Mouse (Mus musculus): Measurements from ENCODE around the gene Cmbl. TPM values are rescaled to one million over a fixed set of nuclear protein-coding genes. Genes with fewer than 3 reads are reported as not detected.

The Cmbl gene
- polyA plus RNA-seq (2012; fragmentation: generic; extraction: Trizol) = 5.3 TPM
- long read RNA-seq, experiment 1, transcript Cmbl-201 (6 exons, 1,155 nt) = major isoform, 15 of 20 reads
- long read RNA-seq, experiment 1, partial matches to known transcripts = 3 of 20 reads
- long read RNA-seq, experiment 1, other reads (novel, unspliced or antisense) = 2 of 20 reads
- long read RNA-seq, experiment 2, partial matches to known transcripts = 0 of 3 reads
- long read RNA-seq, experiment 2, other reads (novel, unspliced or antisense) = 1 of 3 reads

- Histone ChIP-seq H3K79me3 (ENCODE audit: low read depth) (no peaks in the 10 kb centered on the region), H3K79me2 (ENCODE audit: control insufficient read depth, insufficient read depth) (no peaks in the 10 kb centered on the region), H3ac (ENCODE audit: control insufficient read depth, insufficient read length, low read depth) (no peak within 1 kb of the TSS), H3K36me3 (ENCODE audit: control insufficient read depth, insufficient read depth) (no peaks in the 10 kb centered on the region), H3K4me3 (ENCODE audit: insufficient read depth, poor library complexity, severe bottlenecking) (no peak within 1 kb of the TSS), H3K27me3 (ENCODE audit: control insufficient read depth, insufficient read depth, insufficient read length) (no peaks in the 10 kb centered on the region)
- TF ChIP-seq FOSL1 (IDR thresholded peaks at IDR 0.05; ENCODE audit: insufficient read depth, low read length, poor library complexity, severe bottlenecking) = no peak
These were observed at the start of gene Cmbl for GRCm38 (mm10) chr15:31565184-31565583. Gene Cmbl, plus strand, starts transcription at chr15:31565389.

DNA sequence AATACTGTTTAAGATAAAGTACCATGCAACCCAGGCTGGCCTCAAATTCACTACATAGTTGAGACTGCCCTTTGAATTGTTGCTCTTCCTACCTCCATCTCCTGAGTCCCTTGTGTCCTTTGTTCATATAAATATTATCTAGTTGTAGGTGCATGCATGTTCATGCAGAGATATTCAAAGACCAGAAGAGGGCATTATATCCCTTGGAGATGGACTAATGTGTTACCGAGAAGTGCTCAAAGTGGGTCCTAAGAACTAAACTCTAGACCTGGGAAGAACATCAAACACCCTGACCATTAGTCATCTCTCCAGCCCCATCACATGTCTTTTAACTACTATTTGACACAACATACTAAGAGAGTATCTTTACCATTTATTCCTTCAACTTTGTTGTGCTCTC is 48.0 kb upstream of the Cmbl start:
- Histone ChIP-seq H3K27me3 (ENCODE audit: control insufficient read depth, insufficient read depth, insufficient read length) (no peaks in the 10 kb centered on the region), H3K79me2 (ENCODE audit: control insufficient read depth, insufficient read depth) (peaks cover 100% of the 10 kb centered on the region), H3K36me3 (ENCODE audit: control insufficient read depth, insufficient read depth) (no peaks in the 10 kb centered on the region), H3K4me3 (ENCODE audit: insufficient read depth, poor library complexity, severe bottlenecking) (no peak overlapping the region), H3K79me3 (ENCODE audit: low read depth) (peaks cover 93% of the 10 kb centered on the region), H3ac (ENCODE audit: control insufficient read depth, insufficient read length, low read depth) (no peak overlapping the region)
- TF ChIP-seq CEBPB (IDR thresholded peaks at IDR 0.05; ENCODE audit: low read depth) (no peak), FOSL1 (IDR thresholded peaks at IDR 0.05; ENCODE audit: insufficient read depth, low read length, poor library complexity, severe bottlenecking) (no peak), MYOD1 (IDR thresholded peaks at IDR 0.05; ENCODE audit: control insufficient read depth, insufficient read length, low read depth) (no peak), MAX (IDR thresholded peaks at IDR 0.05) (no peak)

DNA sequence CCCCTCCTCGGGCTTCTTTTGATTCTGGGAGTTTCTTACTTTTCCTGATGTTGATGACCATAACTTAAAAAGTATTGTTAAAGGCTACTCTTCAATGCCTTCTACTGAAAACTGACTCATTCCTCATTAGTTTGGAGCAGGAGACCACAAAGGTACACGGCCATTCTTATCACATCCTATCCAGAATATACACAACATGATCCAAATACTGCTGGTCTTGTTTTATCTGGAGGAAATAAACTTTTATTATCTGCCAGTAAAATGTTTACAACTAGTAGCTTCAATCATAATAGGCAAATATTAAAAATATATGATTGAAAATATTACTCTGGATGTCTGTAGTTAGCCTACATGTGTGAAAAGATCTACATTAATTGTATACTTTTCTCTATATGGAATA is 46.8 kb upstream of the Cmbl start:
- H3K4me3 ChIP-seq (ENCODE audit: insufficient read depth, poor library complexity, severe bottlenecking) = no peak overlapping the region
- no peaks in the 10 kb centered on the region for H3K27me3 ChIP-seq (ENCODE audit: control insufficient read depth, insufficient read depth, insufficient read length)
- no peak overlapping the region for H3ac ChIP-seq (ENCODE audit: control insufficient read depth, insufficient read length, low read depth)
- H3K36me3 ChIP-seq (ENCODE audit: control insufficient read depth, insufficient read depth) = no peaks in the 10 kb centered on the region
- H3K79me2 ChIP-seq (ENCODE audit: control insufficient read depth, insufficient read depth) = peaks cover 100% of the 10 kb centered on the region
- TF ChIP-seq MYOD1 (IDR thresholded peaks at IDR 0.05; ENCODE audit: control insufficient read depth, insufficient read length, low read depth) (no peak), FOSL1 (IDR thresholded peaks at IDR 0.05; ENCODE audit: insufficient read depth, low read length, poor library complexity, severe bottlenecking) (no peak), MYOG (IDR thresholded peaks at IDR 0.05; ENCODE audit: control insufficient read depth, extremely low read depth, insufficient read length) (no peak), USF1 (IDR thresholded peaks at IDR 0.05; ENCODE audit: low read depth) (no peak), MAX (IDR thresholded peaks at IDR 0.05) (no peak), CEBPB (IDR thresholded peaks at IDR 0.05; ENCODE audit: low read depth) (no peak), CTCF (IDR thresholded peaks at IDR 0.05; ENCODE audit: control insufficient read depth, insufficient read depth, insufficient read length) (no peak)
- peaks cover 94% of the 10 kb centered on the region for H3K79me3 ChIP-seq (ENCODE audit: low read depth)

DNA sequence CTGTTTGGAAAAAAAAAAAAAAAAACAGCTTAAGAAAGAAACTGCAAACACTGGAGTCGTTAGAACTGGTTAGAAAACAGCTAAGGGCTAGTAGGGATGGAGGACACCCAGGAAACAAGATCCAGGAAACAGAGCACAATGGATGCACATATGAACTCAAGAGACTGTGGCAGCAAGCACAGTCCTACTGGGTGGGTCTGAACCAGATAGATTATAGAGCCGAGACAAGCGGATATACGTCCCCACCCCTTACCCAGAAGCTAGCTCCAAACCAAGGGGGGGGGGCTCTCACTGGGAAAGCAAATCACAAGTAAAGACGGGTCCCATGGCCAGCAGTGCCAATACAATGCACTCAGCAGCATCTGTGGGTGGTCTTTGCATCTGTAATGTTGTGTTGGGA is 46.2 kb upstream of the Cmbl start:
- Histone ChIP-seq H3ac (ENCODE audit: control insufficient read depth, insufficient read length, low read depth) (no peak overlapping the region), H3K4me3 (ENCODE audit: insufficient read depth, poor library complexity, severe bottlenecking) (no peak overlapping the region), H3K79me2 (ENCODE audit: control insufficient read depth, insufficient read depth) (peaks cover 100% of the 10 kb centered on the region), H3K27me3 (ENCODE audit: control insufficient read depth, insufficient read depth, insufficient read length) (no peaks in the 10 kb centered on the region), H3K36me3 (ENCODE audit: control insufficient read depth, insufficient read depth) (no peaks in the 10 kb centered on the region), H3K79me3 (ENCODE audit: low read depth) (peaks cover 94% of the 10 kb centered on the region)
- no peak for TF ChIP-seq MYOG (IDR thresholded peaks at IDR 0.05; ENCODE audit: control insufficient read depth, extremely low read depth, insufficient read length)
- TF ChIP-seq MYOD1 (IDR thresholded peaks at IDR 0.05; ENCODE audit: control insufficient read depth, insufficient read length, low read depth) = no peak
- no peak for TF ChIP-seq USF1 (IDR thresholded peaks at IDR 0.05; ENCODE audit: low read depth)
- no peak for TF ChIP-seq CEBPB (IDR thresholded peaks at IDR 0.05; ENCODE audit: low read depth)
- TF ChIP-seq CTCF (IDR thresholded peaks at IDR 0.05; ENCODE audit: control insufficient read depth, insufficient read depth, insufficient read length) = no peak
- TF ChIP-seq FOSL1 (IDR thresholded peaks at IDR 0.05; ENCODE audit: insufficient read depth, low read length, poor library complexity, severe bottlenecking) = no peak
- no peak for TF ChIP-seq MAX (IDR thresholded peaks at IDR 0.05)

DNA sequence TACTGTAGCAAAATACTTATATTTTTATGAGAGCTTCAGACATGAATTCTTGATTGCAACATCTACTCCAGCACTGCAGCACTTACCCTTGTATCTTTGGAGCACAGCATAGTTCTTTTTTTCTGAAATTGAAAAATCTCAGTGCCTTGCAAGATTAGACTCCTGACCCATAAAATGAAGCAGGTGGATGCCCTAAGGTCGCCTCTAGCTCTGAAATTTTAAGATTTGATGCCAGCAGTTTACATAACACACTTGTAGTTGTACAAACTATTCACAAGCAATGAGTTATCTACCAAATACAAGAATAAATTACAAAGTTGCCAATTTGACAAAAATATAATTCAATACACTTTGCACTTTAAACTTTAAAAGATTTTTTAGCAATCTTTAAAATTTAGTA is 38.7 kb upstream of the Cmbl start:
- Histone ChIP-seq H3K36me3 (ENCODE audit: control insufficient read depth, insufficient read depth) (no peaks in the 10 kb centered on the region), H3K4me3 (ENCODE audit: insufficient read depth, poor library complexity, severe bottlenecking) (no peak overlapping the region), H3K79me3 (ENCODE audit: low read depth) (peaks cover 90% of the 10 kb centered on the region), H3K27me3 (ENCODE audit: control insufficient read depth, insufficient read depth, insufficient read length) (no peaks in the 10 kb centered on the region), H3K79me2 (ENCODE audit: control insufficient read depth, insufficient read depth) (peaks cover 93% of the 10 kb centered on the region), H3ac (ENCODE audit: control insufficient read depth, insufficient read length, low read depth) (no peak overlapping the region)
- TF ChIP-seq CTCF (IDR thresholded peaks at IDR 0.05; ENCODE audit: control insufficient read depth, insufficient read depth, insufficient read length) (no peak), MAX (IDR thresholded peaks at IDR 0.05) (no peak), CEBPB (IDR thresholded peaks at IDR 0.05; ENCODE audit: low read depth) (no peak), USF1 (IDR thresholded peaks at IDR 0.05; ENCODE audit: low read depth) (no peak), MYOG (IDR thresholded peaks at IDR 0.05; ENCODE audit: control insufficient read depth, extremely low read depth, insufficient read length) (no peak), FOSL1 (IDR thresholded peaks at IDR 0.05; ENCODE audit: insufficient read depth, low read length, poor library complexity, severe bottlenecking) (no peak), MYOD1 (IDR thresholded peaks at IDR 0.05; ENCODE audit: control insufficient read depth, insufficient read length, low read depth) (no peak)

- TF ChIP-seq MYOG (IDR thresholded peaks at IDR 0.05; ENCODE audit: control insufficient read depth, extremely low read depth, insufficient read length) (no peak), FOSL1 (IDR thresholded peaks at IDR 0.05; ENCODE audit: insufficient read depth, low read length, poor library complexity, severe bottlenecking) (no peak), CTCF (IDR thresholded peaks at IDR 0.05; ENCODE audit: control insufficient read depth, insufficient read depth, insufficient read length) (no peak), CEBPB (IDR thresholded peaks at IDR 0.05; ENCODE audit: low read depth) (no peak), MYOD1 (IDR thresholded peaks at IDR 0.05; ENCODE audit: control insufficient read depth, insufficient read length, low read depth) (no peak), USF1 (IDR thresholded peaks at IDR 0.05; ENCODE audit: low read depth) (no peak), MAX (IDR thresholded peaks at IDR 0.05) (no peak)
- H3K79me2 ChIP-seq (ENCODE audit: control insufficient read depth, insufficient read depth) = peaks cover 76% of the 10 kb centered on the region
These were observed 36.7 kb upstream of the Cmbl start for GRCm38 (mm10) chr15:31528477-31528876.

More at GRCm38 (mm10) chr15:31528477-31528876, 36.7 kb upstream of the Cmbl start:
- Histone ChIP-seq H3ac (ENCODE audit: control insufficient read depth, insufficient read length, low read depth) (no peak overlapping the region), H3K36me3 (ENCODE audit: control insufficient read depth, insufficient read depth) (no peaks in the 10 kb centered on the region), H3K79me3 (ENCODE audit: low read depth) (peaks cover 70% of the 10 kb centered on the region), H3K4me3 (ENCODE audit: insufficient read depth, poor library complexity, severe bottlenecking) (no peak overlapping the region), H3K27me3 (ENCODE audit: control insufficient read depth, insufficient read depth, insufficient read length) (no peaks in the 10 kb centered on the region)

Data from C2C12 (cell line).